Mouse (Mus musculus) liver, postnatal 0 days (tissue): ENCODE measurements around the gene Hoxd4.

ENCODE experiments used
- CTCF ChIP-seq: sonication (generic); IDR thresholded peaks from 2 replicates; pipeline ENCODE4 v1.5.1; 2016; ENCODE audit warnings: antibody characterized with exemption, low read depth
- EP300 ChIP-seq: IDR thresholded peaks from 2 replicates; pipeline ENCODE4 v1.6.1; 2016; ENCODE audit warnings: antibody characterized with exemption, low read depth, mild to moderate bottlenecking

DNA sequence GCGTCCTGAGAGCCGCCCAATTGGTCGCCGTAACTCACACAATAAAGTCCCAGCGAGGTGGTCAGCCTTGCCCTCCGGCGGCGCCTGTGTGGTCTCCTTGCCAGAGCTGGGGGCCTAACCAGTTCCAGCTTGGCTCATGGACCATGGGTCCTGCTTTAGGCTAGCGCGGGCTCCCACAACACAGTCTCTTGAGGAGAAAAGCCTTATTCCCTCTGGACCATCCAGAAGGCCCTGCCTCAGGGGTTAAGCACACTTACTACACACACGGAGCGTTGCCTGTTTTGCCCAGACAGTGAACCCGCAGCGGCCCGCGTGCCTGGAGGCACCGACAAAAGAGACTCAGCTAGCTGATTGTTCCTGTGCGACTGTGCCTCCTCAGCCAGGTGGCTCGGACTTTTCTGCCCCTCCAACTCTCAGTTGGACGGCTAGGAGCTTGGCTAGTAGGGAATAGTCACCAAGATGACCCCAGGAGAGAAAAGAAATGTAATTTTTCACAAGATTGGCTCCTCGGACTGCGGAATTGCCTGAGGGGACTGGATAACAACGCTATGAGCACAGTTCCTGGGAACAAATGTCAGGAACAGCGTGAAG, 37.8 kb upstream of the Hoxd4 start:
- TF ChIP-seq CTCF (no peak), EP300 (no peak)
